Mouse (Mus musculus): Measurements from ENCODE around the gene Rhox3a2. TPM values are rescaled to one million over a fixed set of nuclear protein-coding genes. Genes with fewer than 3 reads are reported as not detected.
"Not testable (repeated sequence)": the region's sequence is repeated elsewhere in the genome, so short reads cannot be mapped to it uniquely, and the experiment has no call there.

Rhox3a2 gene
- polyA plus RNA-seq (2017; shearing (Covaris generic)) = not detected

GRCm38 (mm10) chrX:37379728-37380127, at the start of gene Rhox3a2:
Gene Rhox3a2 (plus strand): TSS chrX:37380028.
- ATAC-seq = not testable (repeated sequence)

GRCm38 (mm10) chrX:37390548-37390947, 10.7 kb downstream of the Rhox3a2 start, which contains the start of gene Rhox4a2:
Gene Rhox4a2 (plus strand): TSS chrX:37390848.
- ATAC-seq = not testable (repeated sequence)

GRCm38 (mm10) chrX:37411767-37412166, 31.9 kb downstream of the Rhox3a2 start, which contains the start of gene Rhox2b:
Gene Rhox2b (plus strand): TSS chrX:37412067.
- ATAC-seq = not testable (repeated sequence)

- not testable (repeated sequence) for ATAC-seq
These were observed 52.4 kb downstream of the Rhox3a2 start, which contains the start of gene Rhox4b for GRCm38 (mm10) chrX:37432194-37432593. Gene Rhox4b (plus strand): TSS chrX:37432494.

Other genes with a start within 250 kb of the Rhox3a2 start
- under 1 TPM in 2 of 3 experiments, not detected in 1; 0.33 to 0.53 TPM for gene Akap14, start 211.2 kb upstream of the Rhox3a2 start, polyA plus RNA-seq (2017; shearing (Covaris generic))
- gene Ndufa1, start 188.9 kb upstream of the Rhox3a2 start, polyA plus RNA-seq (2017; shearing (Covaris generic)) = 100 to 1,000 TPM; 266 to 354 (median 305) TPM
- 10 to 100 TPM in 2 of 3 experiments, 1 to 10 TPM in 1; 7.9 to 16.0 (median 11.7) TPM for gene Rnf113a1, start 188.8 kb upstream of the Rhox3a2 start, polyA plus RNA-seq (2017; shearing (Covaris generic))
- gene Gm9, start 169.0 kb upstream of the Rhox3a2 start, polyA plus RNA-seq (2017; shearing (Covaris generic)) = not detected
- gene Rhox1, start 157.8 kb upstream of the Rhox3a2 start, polyA plus RNA-seq (2017; shearing (Covaris generic)) = not detected
- not detected for gene Rhox2a, start 135.1 kb upstream of the Rhox3a2 start, polyA plus RNA-seq (2017; shearing (Covaris generic))
- gene Rhox3a, start 130.1 kb upstream of the Rhox3a2 start, polyA plus RNA-seq (2017; shearing (Covaris generic)) = not detected
- not detected for gene Rhox4a, start 114.7 kb upstream of the Rhox3a2 start, polyA plus RNA-seq (2017; shearing (Covaris generic))
- gene Rhox4a2, start 10.8 kb downstream of the Rhox3a2 start, polyA plus RNA-seq (2017; shearing (Covaris generic)) = not detected
- not detected for gene Rhox2b, start 32.0 kb downstream of the Rhox3a2 start, polyA plus RNA-seq (2017; shearing (Covaris generic))
- not detected for gene Rhox4b, start 52.5 kb downstream of the Rhox3a2 start, polyA plus RNA-seq (2017; shearing (Covaris generic))
- gene Rhox2c, start 73.7 kb downstream of the Rhox3a2 start, polyA plus RNA-seq (2017; shearing (Covaris generic)) = not detected
- not detected for gene Rhox3c, start 78.6 kb downstream of the Rhox3a2 start, polyA plus RNA-seq (2017; shearing (Covaris generic))
- gene Rhox4c, start 100.3 kb downstream of the Rhox3a2 start, polyA plus RNA-seq (2017; shearing (Covaris generic)) = not detected
- not detected for gene Rhox2d, start 113.4 kb downstream of the Rhox3a2 start, polyA plus RNA-seq (2017; shearing (Covaris generic))
- not detected for gene Rhox4d, start 134.3 kb downstream of the Rhox3a2 start, polyA plus RNA-seq (2017; shearing (Covaris generic))
- gene Rhox2e, start 150.4 kb downstream of the Rhox3a2 start, polyA plus RNA-seq (2017; shearing (Covaris generic)) = not detected
- gene Rhox3e, start 162.0 kb downstream of the Rhox3a2 start, polyA plus RNA-seq (2017; shearing (Covaris generic)) = not detected
- gene Rhox4e, start 177.4 kb downstream of the Rhox3a2 start, polyA plus RNA-seq (2017; shearing (Covaris generic)) = not detected
- gene Rhox2f, start 191.4 kb downstream of the Rhox3a2 start, polyA plus RNA-seq (2017; shearing (Covaris generic)) = not detected
- gene Rhox3f, start 201.0 kb downstream of the Rhox3a2 start, polyA plus RNA-seq (2017; shearing (Covaris generic)) = not detected
- gene Rhox4f, start 227.7 kb downstream of the Rhox3a2 start, polyA plus RNA-seq (2017; shearing (Covaris generic)) = not detected
- gene Rhox3g, start 248.6 kb downstream of the Rhox3a2 start, polyA plus RNA-seq (2017; shearing (Covaris generic)) = not detected

All from inflammation-experienced regulatory T-cells, adult 6 months (primary cell).